Mouse (Mus musculus) adrenal gland, adult (tissue): ENCODE measurements around the gene Atg5.
"Not testable (repeated sequence)": the region's sequence is repeated elsewhere in the genome, so short reads cannot be mapped to it uniquely, and the experiment has no call there.

Experiments used
- DNase-seq, 2 experiments: peaks; one replicate each; pipeline ENCODE4 v3.0.0; 2022 to 2023; ENCODE audit warnings: low spot score in 1 of 2; ENCODE audit not compliant: inconsistent age in 2 of 2

Atg5 gene

GRCm38 (mm10) chr10:44309250-44309649 is 41.1 kb downstream of the Atg5 start:
- no peak for DNase-seq

GRCm38 (mm10) chr10:44315276-44315675 is 47.1 kb downstream of the Atg5 start:
- no peak for DNase-seq

- no peak for DNase-seq
These were observed 48.4 kb downstream of the Atg5 start for GRCm38 (mm10) chr10:44316280-44317270.

- no peak for DNase-seq
These were observed 54.0 kb downstream of the Atg5 start for GRCm38 (mm10) chr10:44322166-44322565.

GRCm38 (mm10) chr10:44323070-44323775 is 55.1 kb downstream of the Atg5 start:
- peak in 1 of 2 experiments; percentile 23 for DNase-seq

- DNase-seq = no peak
These were observed 55.7 kb downstream of the Atg5 start for GRCm38 (mm10) chr10:44323836-44324235.

- DNase-seq = no peak
These were observed 57.7 kb downstream of the Atg5 start for GRCm38 (mm10) chr10:44325551-44326500.

GRCm38 (mm10) chr10:44327057-44327456 is 58.9 kb downstream of the Atg5 start:
- DNase-seq = no peak

GRCm38 (mm10) chr10:44328347-44328746 is 60.2 kb downstream of the Atg5 start:
- peak; percentile 28 to 80 for DNase-seq

GRCm38 (mm10) chr10:44330717-44331116 is 62.6 kb downstream of the Atg5 start:
- DNase-seq = no peak

GRCm38 (mm10) chr10:44331469-44331868 is 63.3 kb downstream of the Atg5 start:
- DNase-seq = peak; percentile 33 to 64

- DNase-seq = not testable (repeated sequence)
These were observed 64.5 kb downstream of the Atg5 start for GRCm38 (mm10) chr10:44332656-44333055.

GRCm38 (mm10) chr10:44336641-44337382 is 68.7 kb downstream of the Atg5 start:
- DNase-seq = not testable (repeated sequence)

- DNase-seq = no peak
These were observed 70.4 kb downstream of the Atg5 start for GRCm38 (mm10) chr10:44338571-44338970.

- no peak for DNase-seq
These were observed 71.2 kb downstream of the Atg5 start for GRCm38 (mm10) chr10:44339326-44339725.

- DNase-seq = no peak
These were observed 72.8 kb downstream of the Atg5 start for GRCm38 (mm10) chr10:44340928-44341327.

- no peak for DNase-seq
These were observed 73.8 kb downstream of the Atg5 start for GRCm38 (mm10) chr10:44341826-44342521.

GRCm38 (mm10) chr10:44343351-44343750 is 75.2 kb downstream of the Atg5 start:
- no peak for DNase-seq

- no peak for DNase-seq
These were observed 79.5 kb downstream of the Atg5 start for GRCm38 (mm10) chr10:44347549-44348172.
